Mouse (Mus musculus) liver, embryonic 16.5 days (tissue): ENCODE data around the gene Akap2. TPM values are rescaled to one million over a fixed set of nuclear protein-coding genes. Genes with fewer than 3 reads are reported as not detected.
"Not testable (repeated sequence)": the region's sequence is repeated elsewhere in the genome, so short reads cannot be mapped to it uniquely, and the experiment has no call there.

Experiments used
- ATAC-seq: fragments of 200-750 bp; cut with Nextera tagmentation; 2 replicates; pipeline ENCODE4 v1.8.0; 2017; ENCODE audit warnings: low read depth, mild to moderate bottlenecking, moderate number of reproducible peaks, moderate library complexity
- H3K27ac ChIP-seq: fragments of 300-500 bp; sonication (generic); 2 replicates; pipeline ENCODE4 v1.5.1; 2014; ENCODE audit warnings: mild to moderate bottlenecking, low read length
- H3K27me3 ChIP-seq: fragments of 300-500 bp; sonication (generic); 2 replicates; pipeline ENCODE4 v1.6.1; 2014; ENCODE audit warnings: low read depth, low read length, mixed read lengths; ENCODE audit not compliant: control insufficient read depth, insufficient read depth
- H3K36me3 ChIP-seq: fragments of 300-500 bp; sonication (generic); 2 replicates; pipeline ENCODE4 v1.6.1; 2014; ENCODE audit warnings: mild to moderate bottlenecking; ENCODE audit not compliant: control insufficient read depth, insufficient read depth
- H3K4me1 ChIP-seq: fragments of 300-500 bp; sonication (generic); 2 replicates; pipeline ENCODE4 v1.6.1; 2014; ENCODE audit warnings: low read depth, low read length, mixed read lengths; ENCODE audit not compliant: control insufficient read depth
- H3K4me2 ChIP-seq: fragments of 300-500 bp; sonication (generic); 2 replicates; pipeline ENCODE4 v1.6.1; 2014; ENCODE audit warnings: low read depth, low read length, mixed read lengths
- H3K4me3 ChIP-seq: fragments of 300-500 bp; sonication (generic); 2 replicates; pipeline ENCODE4 v1.5.1; 2014; ENCODE audit warnings: low read depth, mild to moderate bottlenecking, low read length
- H3K9ac ChIP-seq: fragments of 300-500 bp; sonication (generic); 2 replicates; pipeline ENCODE4 v1.6.1; 2014; ENCODE audit warnings: low read depth, low read length
- H3K9me3 ChIP-seq: fragments of 300-500 bp; sonication (generic); replicated peaks from 2 replicates; pipeline ENCODE4 v1.6.1; 2016; ENCODE audit warnings: low read length; ENCODE audit not compliant: control insufficient read depth
- WGBS: fragments of 180-500 bp; shearing (Covaris S2); extraction: QIAGEN DNeasy Blood & Tissue Kit; methylation state at CpG from one replicate; pipeline ENCODE4 v1.1.7; 2014; ENCODE audit not compliant: insufficient replicate concordance; 5-methylcytosine and 5-hydroxymethylcytosine counted together
- polyA plus RNA-seq: library from polyadenylated mRNA; unstranded; fragments of >200 nt; fragmentation: Nextera tagmentation; extraction: Ambion mirVana; gene quantifications from 2 replicates; pipeline ENCODE4 v1.2.1, GENCODE M21; 2015

The Akap2 gene
- polyA plus RNA-seq, 1 experiment from 2014 or later, result 2.0 TPM

DNA sequence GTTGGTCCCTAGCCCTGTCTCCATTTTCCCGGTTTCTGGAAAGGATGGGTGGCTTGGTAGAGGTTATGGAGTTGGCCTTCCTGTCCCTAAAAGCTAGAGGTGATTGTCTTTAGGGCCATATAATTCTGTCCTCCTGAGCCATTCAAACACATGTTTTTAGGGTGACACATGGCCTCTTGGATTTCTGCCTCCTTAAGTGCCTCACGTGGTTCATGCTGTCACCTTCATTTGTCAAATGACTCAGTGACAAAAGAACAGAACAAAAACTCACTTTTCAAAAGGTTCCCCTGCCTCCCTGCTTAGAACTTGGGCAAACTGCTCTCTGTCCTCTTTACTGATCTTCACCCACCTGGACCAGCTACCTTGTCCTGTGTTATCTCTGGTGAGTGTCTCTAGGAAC lies 167.7 kb downstream of the Akap2 start:
- Histone ChIP-seq H3K4me3 (no peak overlapping the region), H3K4me2 (no peak overlapping the region), H3K9me3 (no peaks in the 10 kb centered on the region), H3K27ac (no peak overlapping the region), H3K36me3 (no peaks in the 10 kb centered on the region), H3K9ac (no peak overlapping the region), H3K27me3 (no peaks in the 10 kb centered on the region), H3K4me1 (no peaks in the 10 kb centered on the region)
- no peak for ATAC-seq
- 36% methylated on average over 2 of the region's 2 CpGs for WGBS

DNA sequence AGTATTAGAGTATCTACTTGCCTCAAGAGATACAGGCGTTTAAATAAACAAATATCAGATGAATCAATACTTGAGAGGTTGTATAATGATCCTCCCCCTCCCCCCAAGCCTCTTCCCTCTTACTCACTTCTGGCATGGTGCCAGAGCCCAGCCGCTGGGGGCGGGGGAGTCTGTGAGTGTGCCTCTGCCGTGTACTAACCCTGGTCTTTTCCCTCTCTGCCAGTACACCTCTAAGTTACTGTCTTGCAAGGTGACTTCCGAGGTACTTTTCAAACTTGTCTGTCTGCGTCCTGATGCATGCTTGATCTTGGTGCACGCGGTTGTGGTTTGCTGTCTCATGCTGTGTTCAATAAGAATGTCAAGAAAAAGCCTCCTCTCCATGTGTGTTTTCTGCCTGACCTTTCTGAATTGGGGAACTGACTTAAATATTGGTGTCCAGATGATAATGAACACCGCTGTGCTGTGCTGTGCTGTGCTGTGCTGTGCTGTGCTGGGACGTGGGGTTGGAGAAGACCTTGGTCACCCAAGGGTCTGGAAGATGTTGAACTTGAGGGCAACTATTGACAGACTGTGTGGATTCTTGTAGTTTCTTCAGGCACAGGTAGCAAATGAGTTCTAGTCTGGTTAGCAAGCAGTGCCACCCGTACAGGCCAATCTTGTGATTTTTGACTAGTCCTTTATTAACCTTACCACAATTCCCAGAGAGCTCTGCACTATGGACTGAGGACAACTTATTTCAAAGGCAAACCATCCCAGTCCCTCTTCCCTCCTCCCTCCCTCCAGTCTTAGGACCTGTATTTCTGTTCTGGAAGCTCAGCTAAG lies 168.8 kb downstream of the Akap2 start:
- 22% methylated on average over 11 of the region's 11 CpGs for WGBS
- Histone ChIP-seq H3K4me1 (no peaks in the 10 kb centered on the region), H3K9me3 (no peaks in the 10 kb centered on the region), H3K36me3 (no peaks in the 10 kb centered on the region), H3K4me2 (no peak overlapping the region), H3K27me3 (no peaks in the 10 kb centered on the region), H3K27ac (no peak overlapping the region), H3K9ac (no peak overlapping the region), H3K4me3 (no peak overlapping the region)
- ATAC-seq, result no peak

DNA sequence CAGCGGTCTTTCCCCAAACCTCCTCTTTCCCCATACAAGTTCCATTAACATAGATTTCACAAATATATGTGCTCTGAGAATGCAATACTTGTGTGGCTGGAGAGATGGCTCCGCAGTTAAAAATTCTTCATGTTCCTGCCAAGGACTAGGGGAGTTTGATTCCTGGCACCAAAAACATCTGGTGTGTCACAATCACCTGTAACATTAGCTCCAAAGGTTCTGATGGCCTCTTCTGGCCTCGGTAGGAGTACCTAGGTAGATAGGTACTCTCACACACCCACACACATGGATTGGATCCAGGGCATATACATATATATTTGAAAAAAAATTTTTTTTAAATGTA lies 169.4 kb downstream of the Akap2 start:
- WGBS, result 65% methylated on average over 3 of the region's 3 CpGs
- H3K9me3 ChIP-seq, result no peaks in the 10 kb centered on the region
- no peaks in the 10 kb centered on the region for H3K27me3 ChIP-seq
- no peaks in the 10 kb centered on the region for H3K4me1 ChIP-seq
- no peak overlapping the region for H3K4me3 ChIP-seq
- no peak overlapping the region for H3K4me2 ChIP-seq
- no peak overlapping the region for H3K27ac ChIP-seq
- no peak for ATAC-seq
- no peaks in the 10 kb centered on the region for H3K36me3 ChIP-seq
- H3K9ac ChIP-seq, result no peak overlapping the region

DNA sequence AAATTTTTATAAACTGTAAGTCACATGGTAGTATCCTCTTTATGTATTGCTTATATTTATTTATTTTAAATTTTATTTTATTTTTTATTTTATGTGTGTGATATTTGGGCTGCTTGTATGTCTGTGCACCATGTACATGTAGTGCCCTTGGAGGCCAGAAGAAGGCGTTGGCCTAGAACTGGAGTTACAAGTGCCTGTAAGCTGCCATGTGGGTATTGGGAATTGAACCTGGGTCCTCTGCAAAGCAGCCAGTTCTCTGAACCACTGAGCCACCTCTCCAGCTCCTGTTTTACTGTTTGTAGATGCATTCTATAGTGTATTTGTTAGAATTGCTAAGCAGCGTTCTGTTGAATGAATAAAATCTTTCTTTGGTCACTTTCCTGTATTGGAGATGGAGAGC lies 170.8 kb downstream of the Akap2 start:
- Histone ChIP-seq H3K36me3 (no peaks in the 10 kb centered on the region), H3K27me3 (no peaks in the 10 kb centered on the region), H3K9me3 (no peaks in the 10 kb centered on the region), H3K4me3 (no peak overlapping the region), H3K4me1 (no peaks in the 10 kb centered on the region), H3K4me2 (no peak overlapping the region), H3K9ac (no peak overlapping the region), H3K27ac (no peak overlapping the region)
- WGBS, result 69% methylated on average over 2 of the region's 2 CpGs
- ATAC-seq, result no peak

DNA sequence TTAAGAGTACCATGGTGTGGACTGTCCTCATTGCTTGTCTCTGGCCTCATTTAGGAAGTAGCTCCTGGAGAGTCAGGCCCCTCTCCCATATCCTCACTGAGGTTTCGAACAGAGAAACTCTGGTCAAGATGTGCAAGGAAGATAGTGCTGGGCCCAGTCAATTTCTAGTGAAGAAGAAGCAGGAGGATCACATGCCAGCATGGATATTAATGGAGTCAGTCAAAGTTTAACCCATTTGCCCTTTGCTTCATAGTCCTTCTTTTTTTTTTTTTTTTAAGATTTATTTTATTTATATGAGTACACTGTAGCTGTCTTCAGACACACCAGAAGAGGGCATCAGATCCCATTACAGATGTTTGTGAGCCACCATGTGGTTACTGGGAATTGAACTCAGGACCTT lies 171.5 kb downstream of the Akap2 start:
- H3K4me3 ChIP-seq, ATAC-seq: not testable (repeated sequence)
- 69% methylated on average over 1 of the region's 1 CpGs for WGBS

DNA sequence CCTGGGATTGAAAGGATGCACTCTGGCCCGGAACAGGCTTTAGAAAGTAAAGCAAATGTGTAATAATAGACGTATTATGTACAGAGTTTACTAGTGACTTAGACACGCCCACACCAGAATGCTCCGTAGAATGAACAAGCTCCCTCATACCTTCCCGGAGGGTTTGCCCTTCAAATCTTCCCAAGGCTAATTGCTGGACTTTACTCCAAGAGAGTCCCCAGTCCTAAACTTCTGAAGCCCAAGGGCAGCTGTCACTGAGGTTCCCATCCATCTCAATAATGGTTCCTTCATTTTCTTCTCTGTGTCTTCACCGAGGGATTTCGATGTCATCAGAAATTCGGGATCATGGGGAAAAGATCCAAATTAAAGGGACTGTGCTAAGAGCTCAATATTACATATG lies 172.3 kb downstream of the Akap2 start:
- no peak overlapping the region for H3K27ac ChIP-seq
- H3K9me3 ChIP-seq, result no peaks in the 10 kb centered on the region
- no peak for ATAC-seq
- H3K36me3 ChIP-seq, result no peaks in the 10 kb centered on the region
- no peaks in the 10 kb centered on the region for H3K4me1 ChIP-seq
- H3K27me3 ChIP-seq, result no peaks in the 10 kb centered on the region
- no peak overlapping the region for H3K4me3 ChIP-seq
- no peak overlapping the region for H3K4me2 ChIP-seq
- H3K9ac ChIP-seq, result no peak overlapping the region
- 76% methylated on average over 8 of the region's 8 CpGs for WGBS

More for the DNA sequence above, 171.5 kb downstream of the Akap2 start:
- H3K9ac ChIP-seq, H3K27me3 ChIP-seq, H3K9me3 ChIP-seq, H3K36me3 ChIP-seq, H3K4me1 ChIP-seq, H3K4me2 ChIP-seq, H3K27ac ChIP-seq: not testable (repeated sequence)

DNA sequence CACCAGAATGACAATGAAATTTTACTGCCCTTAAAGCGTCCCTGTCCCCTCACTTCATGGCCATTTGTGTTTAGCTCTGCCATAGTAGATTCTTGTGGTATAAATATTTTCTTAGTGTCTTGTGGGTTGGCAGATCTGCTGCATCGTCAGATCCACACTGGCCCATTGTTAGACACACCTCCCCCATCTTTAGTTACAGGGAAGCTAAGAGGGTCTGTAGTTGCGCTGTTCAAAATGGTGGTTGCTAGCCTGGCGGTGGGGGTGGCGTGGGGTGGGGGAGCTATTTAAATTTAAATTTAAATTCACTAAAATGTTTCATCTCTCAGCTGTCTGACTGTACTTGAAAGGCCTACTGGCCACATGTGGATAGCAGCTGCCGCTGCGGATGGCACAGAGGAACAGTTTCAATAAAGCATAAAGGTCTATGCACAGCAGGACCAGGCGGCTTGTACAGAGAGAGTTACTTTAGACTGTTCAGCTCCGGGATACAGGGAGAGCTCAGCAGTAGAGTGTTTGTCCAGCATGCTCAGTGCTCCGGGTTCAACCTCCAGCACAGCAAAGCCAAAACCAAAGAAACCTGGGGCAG lies 174.6 kb downstream of the Akap2 start:
- H3K27me3 ChIP-seq, result no peaks in the 10 kb centered on the region
- no peak for ATAC-seq
- 69% methylated on average over 10 of the region's 10 CpGs for WGBS

DNA sequence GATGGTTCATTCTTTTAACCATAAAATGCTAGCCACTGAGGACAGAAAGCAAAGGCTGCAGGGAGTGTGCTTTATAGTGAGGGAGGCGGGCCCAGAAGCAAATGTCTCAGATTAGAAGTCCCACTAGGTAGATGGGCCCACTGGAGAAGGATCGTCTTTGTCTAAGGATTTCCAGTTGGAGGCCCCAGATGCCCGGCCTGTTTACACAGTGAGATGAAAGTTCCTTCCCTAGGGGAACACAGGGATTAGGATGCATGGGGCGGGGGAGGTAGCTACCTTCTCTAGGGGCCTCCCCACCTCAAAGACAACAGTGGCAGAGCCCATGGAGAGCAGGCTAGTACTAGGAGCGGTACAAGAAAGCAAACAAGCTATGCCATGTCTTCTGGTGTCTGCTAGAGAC lies 177.7 kb downstream of the Akap2 start:
- no peaks in the 10 kb centered on the region for H3K4me1 ChIP-seq
- no peak for ATAC-seq
- H3K36me3 ChIP-seq, result no peaks in the 10 kb centered on the region
- no peak overlapping the region for H3K4me2 ChIP-seq
- 54% methylated on average over 5 of the region's 5 CpGs for WGBS
- H3K9me3 ChIP-seq, result no peaks in the 10 kb centered on the region
- no peak overlapping the region for H3K9ac ChIP-seq
- H3K27ac ChIP-seq, result no peak overlapping the region
- no peaks in the 10 kb centered on the region for H3K27me3 ChIP-seq
- no peak overlapping the region for H3K4me3 ChIP-seq

More for the DNA sequence above, 174.6 kb downstream of the Akap2 start:
- Histone ChIP-seq H3K36me3 (no peaks in the 10 kb centered on the region), H3K27ac (no peak overlapping the region), H3K4me1 (no peaks in the 10 kb centered on the region), H3K9me3 (no peaks in the 10 kb centered on the region), H3K4me2 (no peak overlapping the region), H3K9ac (no peak overlapping the region), H3K4me3 (no peak overlapping the region)

DNA sequence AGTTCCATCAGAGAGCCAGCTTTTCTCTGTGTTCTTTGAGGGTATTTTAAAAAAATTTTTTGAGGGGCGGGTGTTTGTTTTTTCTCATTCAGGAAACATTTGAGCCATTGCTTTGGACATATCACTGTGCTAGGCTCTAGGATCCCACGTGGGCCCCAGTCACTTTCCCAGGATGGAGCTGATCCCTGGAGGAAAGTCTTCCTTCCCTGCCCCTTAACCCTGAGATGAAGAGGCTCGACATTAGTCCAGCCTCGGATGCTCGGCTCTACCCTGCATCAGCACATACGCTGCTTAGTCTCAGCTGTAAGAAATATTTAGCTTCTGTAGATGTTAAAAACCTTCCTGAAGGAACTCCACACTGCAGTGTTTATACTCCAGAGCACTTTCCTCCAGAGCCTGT lies 178.4 kb downstream of the Akap2 start:
- Histone ChIP-seq H3K36me3 (no peaks in the 10 kb centered on the region), H3K4me1 (no peaks in the 10 kb centered on the region), H3K4me3 (no peak overlapping the region), H3K27ac (no peak overlapping the region), H3K9ac (no peak overlapping the region), H3K9me3 (no peaks in the 10 kb centered on the region), H3K4me2 (no peak overlapping the region), H3K27me3 (no peaks in the 10 kb centered on the region)
- 57% methylated on average over 6 of the region's 6 CpGs for WGBS
- ATAC-seq, result no peak
